Mouse (Mus musculus) T-helper 17 cell (primary cell): ENCODE results near the gene Smg9.

ENCODE experiments used
- in situ Hi-C, 2 experiments: fragments of 300-600 bp; cut with MboI, MseI; formaldehyde crosslinking; loops; 1 replicate in 1 of 2; 2 replicates in 1 of 2; pipeline ENCODE4 v1.15.1; 2025; ENCODE audit warnings: high pct_unique_total_duplicates in 2 of 2

Gene Smg9

GRCm38 (mm10) chr7:24373538-24374379, 25.7 kb upstream of the Smg9 start:
- in situ Hi-C loops = loop anchor here in 1 of 2 experiments (10.0 kb wide), 1 partner anchor 531 kb away; the partner anchor contains the start of gene Arhgef1

GRCm38 (mm10) chr7:24376456-24376855, 23.0 kb upstream of the Smg9 start:
- in situ Hi-C loops = loop anchor here (10.0 to 25.0 kb wide), 3 partner anchors 528 to 1411 kb away; partner anchors contain the start of genes Arhgef1 (in 1 of the 2), Axl (in 1 of the 2), B9d2 (in 1 of the 2) and Tgfb1 (in 1 of the 2)

GRCm38 (mm10) chr7:24377091-24377865, 22.1 kb upstream of the Smg9 start:
- in situ Hi-C loops = loop anchor here (10.0 to 25.0 kb wide), 3 partner anchors 528 to 1410 kb away; partner anchors contain the start of genes Arhgef1 (in 1 of the 2), Axl (in 1 of the 2), B9d2 (in 1 of the 2) and Tgfb1 (in 1 of the 2)

GRCm38 (mm10) chr7:24378049-24378701, 21.2 kb upstream of the Smg9 start:
- in situ Hi-C loops = loop anchor here (10.0 to 25.0 kb wide), 3 partner anchors 527 to 1409 kb away; partner anchors contain the start of genes Arhgef1 (in 1 of the 2), Axl (in 1 of the 2), B9d2 (in 1 of the 2) and Tgfb1 (in 1 of the 2)

- in situ Hi-C loops = loop anchor here (10.0 to 25.0 kb wide), 4 partner anchors 505 to 1407 kb away; partner anchors contain the start of genes Arhgef1 (in 1 of the 2), Axl (in 1 of the 2), B9d2 (in 1 of the 2) and Rps19 (in 1 of the 2)
These were observed 19.5 kb upstream of the Smg9 start for GRCm38 (mm10) chr7:24379934-24380333.

- in situ Hi-C loops = loop anchor here (10.0 to 25.0 kb wide), 3 partner anchors 504 to 1407 kb away; partner anchors contain the start of genes Axl (in 1 of the 2), B9d2 (in 1 of the 2), Rps19 (in 1 of the 2) and Tgfb1 (in 1 of the 2)
These were observed 19.0 kb upstream of the Smg9 start for GRCm38 (mm10) chr7:24380370-24380769.

GRCm38 (mm10) chr7:24382730-24383372, 16.6 kb upstream of the Smg9 start:
- in situ Hi-C loops = loop anchor here (10.0 to 25.0 kb wide), 3 partner anchors 502 to 1404 kb away; partner anchors contain the start of genes Axl (in 1 of the 2), B9d2 (in 1 of the 2), Rps19 (in 1 of the 2) and Tgfb1 (in 1 of the 2)

GRCm38 (mm10) chr7:24384070-24384469, 15.3 kb upstream of the Smg9 start:
- in situ Hi-C loops = loop anchor here (10.0 to 25.0 kb wide), 3 partner anchors 501 to 1403 kb away; partner anchors contain the start of genes Axl (in 1 of the 2), B9d2 (in 1 of the 2), Rps19 (in 1 of the 2) and Tgfb1 (in 1 of the 2)

- in situ Hi-C loops = loop anchor here (10.0 to 25.0 kb wide), 3 partner anchors 500 to 1402 kb away; partner anchors contain the start of genes Axl (in 1 of the 2), B9d2 (in 1 of the 2), Rps19 (in 1 of the 2) and Tgfb1 (in 1 of the 2)
These were observed 14.6 kb upstream of the Smg9 start for GRCm38 (mm10) chr7:24384827-24385226.

GRCm38 (mm10) chr7:24387059-24387556, 12.3 kb upstream of the Smg9 start:
- in situ Hi-C loops = loop anchor here (10.0 to 25.0 kb wide), 3 partner anchors 498 to 1400 kb away; partner anchors contain the start of genes Axl (in 1 of the 2), B9d2 (in 1 of the 2), Rps19 (in 1 of the 2) and Tgfb1 (in 1 of the 2)

GRCm38 (mm10) chr7:24389516-24390187, 9.8 kb upstream of the Smg9 start:
- in situ Hi-C loops = loop anchor here (10.0 to 25.0 kb wide), 3 partner anchors 495 to 1398 kb away; partner anchors contain the start of genes Axl (in 1 of the 2), B9d2 (in 1 of the 2), Rps19 (in 1 of the 2) and Tgfb1 (in 1 of the 2)

- in situ Hi-C loops = loop anchor here (25.0 kb wide), 2 partner anchors 1297 to 1397 kb away; partner anchors contain the start of genes Axl (in 1 of the 2), B9d2 (in 1 of the 2), Tgfb1 (in 1 of the 2) and Tmem91 (in 1 of the 2)
These were observed 8.9 kb upstream of the Smg9 start for GRCm38 (mm10) chr7:24390512-24390911.

- in situ Hi-C loops = loop anchor here (25.0 kb wide), 2 partner anchors 1296 to 1396 kb away; partner anchors contain the start of genes Axl (in 1 of the 2), B9d2 (in 1 of the 2), Tgfb1 (in 1 of the 2) and Tmem91 (in 1 of the 2)
These were observed 8.3 kb upstream of the Smg9 start for GRCm38 (mm10) chr7:24391077-24391476.

- in situ Hi-C loops = loop anchor here (25.0 kb wide), 2 partner anchors 1296 to 1396 kb away; partner anchors contain the start of genes Axl (in 1 of the 2), B9d2 (in 1 of the 2), Tgfb1 (in 1 of the 2) and Tmem91 (in 1 of the 2)
These were observed 7.7 kb upstream of the Smg9 start for GRCm38 (mm10) chr7:24391687-24392086.

- in situ Hi-C loops = loop anchor here (25.0 kb wide), 2 partner anchors 1293 to 1393 kb away; partner anchors contain the start of genes Axl (in 1 of the 2), B9d2 (in 1 of the 2), Tgfb1 (in 1 of the 2) and Tmem91 (in 1 of the 2)
These were observed 5.4 kb upstream of the Smg9 start for GRCm38 (mm10) chr7:24394054-24394453.

GRCm38 (mm10) chr7:24394475-24395161, 4.8 kb upstream of the Smg9 start:
- in situ Hi-C loops = loop anchor here (25.0 kb wide), 2 partner anchors 1293 to 1393 kb away; partner anchors contain the start of genes Axl (in 1 of the 2), B9d2 (in 1 of the 2), Tgfb1 (in 1 of the 2) and Tmem91 (in 1 of the 2)

- in situ Hi-C loops = loop anchor here (25.0 kb wide), 2 partner anchors 1290 to 1390 kb away; partner anchors contain the start of genes Axl (in 1 of the 2), B9d2 (in 1 of the 2), Tgfb1 (in 1 of the 2) and Tmem91 (in 1 of the 2)
These were observed 2.6 kb upstream of the Smg9 start for GRCm38 (mm10) chr7:24396832-24397231.
